Mouse (Mus musculus) lung, embryonic 14.5 days (tissue): Measurements from ENCODE around the gene Ptpn14. TPM values are rescaled to one million over a fixed set of nuclear protein-coding genes. Genes with fewer than 3 reads are reported as not detected.

ENCODE experiments used
- ATAC-seq: fragments of 200-750 bp; cut with Nextera tagmentation; 2 replicates; pipeline ENCODE4 v1.8.0; 2017; ENCODE audit warnings: mild to moderate bottlenecking, moderate TSS enrichment, moderate library complexity; ENCODE audit not compliant: insufficient read depth
- DNase-seq: peaks from one replicate; pipeline ENCODE4 v3.0.0-alpha.2; 2015
- H3K27ac ChIP-seq: fragments of 300-500 bp; sonication (generic); 2 replicates; pipeline ENCODE4 v1.5.1; 2014; ENCODE audit warnings: low read depth, mild to moderate bottlenecking, moderate library complexity
- H3K27me3 ChIP-seq: fragments of 300-500 bp; sonication (generic); 2 replicates; pipeline ENCODE4 v1.6.1; 2014; ENCODE audit warnings: low read length, control low read depth; ENCODE audit not compliant: insufficient read depth
- H3K36me3 ChIP-seq: fragments of 300-500 bp; sonication (generic); 2 replicates; pipeline ENCODE4 v1.6.1; 2014; ENCODE audit warnings: control low read depth; ENCODE audit not compliant: insufficient read depth
- H3K4me1 ChIP-seq: fragments of 300-500 bp; sonication (generic); 2 replicates; pipeline ENCODE4 v1.6.1; 2014; ENCODE audit warnings: antibody characterized with exemption, control low read depth; ENCODE audit not compliant: insufficient read depth
- H3K4me2 ChIP-seq: fragments of 300-500 bp; sonication (generic); 2 replicates; pipeline ENCODE4 v1.6.1; 2014; ENCODE audit warnings: mild to moderate bottlenecking
- H3K4me3 ChIP-seq: fragments of 300-500 bp; sonication (generic); 2 replicates; pipeline ENCODE4 v1.5.1; 2014; ENCODE audit warnings: low read depth, low read length
- H3K9ac ChIP-seq: fragments of 300-500 bp; sonication (generic); 2 replicates; pipeline ENCODE4 v1.6.1; 2014
- H3K9me3 ChIP-seq: fragments of 300-500 bp; sonication (generic); 2 replicates; pipeline ENCODE4 v1.6.1; 2016; ENCODE audit warnings: low read depth, low read length, control low read depth
- CTCF ChIP-seq: IDR thresholded peaks from 2 replicates; pipeline ENCODE4 v1.5.1; 2016; ENCODE audit warnings: antibody characterized with exemption, low read depth
- WGBS: fragments of 180-500 bp; shearing (Covaris S2); extraction: QIAGEN DNeasy Blood & Tissue Kit; methylation state at CpG from one replicate; pipeline ENCODE4 v1.1.7; 2014; 5-methylcytosine and 5-hydroxymethylcytosine counted together
- polyA plus RNA-seq: library from polyadenylated mRNA; unstranded; fragments of >200 nt; fragmentation: Nextera tagmentation; extraction: Ambion mirVana; gene quantifications from 2 replicates; pipeline ENCODE4 v1.2.1, GENCODE M21; 2014

Ptpn14 gene
- polyA plus RNA-seq, 1 experiment from 2014 or later, result 10.3 TPM

DNA sequence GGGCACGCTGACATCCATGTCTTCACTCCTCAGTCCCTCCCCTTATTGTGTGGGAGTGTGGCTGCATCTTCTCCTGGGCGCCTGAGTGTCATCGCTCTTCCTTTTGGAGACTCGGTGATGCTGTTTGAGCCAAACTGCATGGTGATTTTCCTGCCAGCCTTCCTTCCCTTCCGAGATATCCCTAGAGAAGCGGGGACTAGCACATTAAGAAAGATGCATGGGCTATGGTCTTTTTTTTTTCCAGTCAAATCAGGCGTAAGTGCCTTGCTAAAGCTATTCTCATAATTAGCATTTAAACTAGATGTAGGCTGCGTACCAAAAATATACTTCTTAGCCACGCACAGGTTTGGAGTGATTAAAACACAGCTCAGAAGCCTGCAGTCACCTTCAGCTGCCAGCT, 166.1 kb downstream of the Ptpn14 start:
- H3K4me1 ChIP-seq, result no peaks in the 10 kb centered on the region
- no peak for ATAC-seq
- no peaks in the 10 kb centered on the region for H3K27me3 ChIP-seq

DNA sequence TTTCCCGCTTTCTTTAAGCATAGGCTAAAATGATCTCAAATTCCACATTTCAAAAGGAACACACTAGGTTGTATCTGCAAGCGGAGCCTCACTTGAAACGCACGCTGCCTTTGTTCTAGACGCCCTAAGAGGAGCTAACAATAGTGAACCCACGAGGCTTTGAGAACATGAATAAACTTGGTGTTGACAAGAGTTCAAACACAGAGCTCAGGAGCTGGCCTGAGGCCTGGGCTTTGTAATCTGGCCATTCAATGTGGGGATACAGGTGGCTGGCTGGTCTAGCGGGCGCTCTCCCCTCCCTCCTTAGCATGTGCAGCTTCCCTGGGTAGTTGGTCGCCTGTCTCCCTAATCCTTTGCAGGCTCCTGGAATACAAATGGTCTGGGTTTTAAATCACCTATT, 169.8 kb downstream of the Ptpn14 start:
- WGBS, result 70% methylated on average over 9 of the region's 9 CpGs
- Histone ChIP-seq H3K4me2 (no peak overlapping the region), H3K36me3 (peaks cover 62% of the 10 kb centered on the region; the same call in 1 of the 2 replicates)

More for the DNA sequence above, 166.1 kb downstream of the Ptpn14 start:
- Histone ChIP-seq H3K4me2 (no peak overlapping the region), H3K9ac (no peak overlapping the region), H3K27ac (no peak overlapping the region), H3K4me3 (no peak overlapping the region), H3K36me3 (peaks cover 54% of the 10 kb centered on the region; the same call in 1 of the 2 replicates), H3K9me3 (no peaks in the 10 kb centered on the region)
- no peak for DNase-seq
- no peak for TF ChIP-seq CTCF
- 89% methylated on average over 9 of the region's 9 CpGs for WGBS

DNA sequence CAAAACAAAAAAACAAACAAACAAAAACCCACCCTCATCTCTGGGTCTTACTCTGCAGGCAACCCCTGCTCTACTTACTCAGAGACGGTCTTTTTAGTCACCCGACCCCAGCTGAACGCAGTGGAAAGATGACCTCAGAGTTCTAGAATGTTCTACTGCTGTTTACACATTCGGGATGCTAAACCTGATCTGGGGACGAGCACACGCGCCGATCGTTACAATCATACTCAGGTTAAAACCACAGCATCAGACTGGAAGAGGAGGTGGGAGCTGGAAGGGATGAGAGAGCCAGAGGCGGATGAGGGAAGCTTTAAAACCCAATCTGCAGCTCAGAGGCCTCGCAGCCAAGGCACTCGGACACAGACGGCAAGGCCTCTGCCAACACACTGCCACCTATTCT, 170.6 kb downstream of the Ptpn14 start:
- ATAC-seq, result no peak
- Histone ChIP-seq H3K27ac (no peak overlapping the region), H3K4me2 (no peak overlapping the region), H3K9ac (no peak overlapping the region), H3K4me1 (no peaks in the 10 kb centered on the region), H3K36me3 (peaks cover 56% of the 10 kb centered on the region; the same call in 1 of the 2 replicates), H3K27me3 (no peaks in the 10 kb centered on the region), H3K9me3 (no peaks in the 10 kb centered on the region), H3K4me3 (no peak overlapping the region)
- DNase-seq, result no peak
- no peak for TF ChIP-seq CTCF
- 62% methylated on average over 13 of the region's 13 CpGs for WGBS

More for the DNA sequence above, 169.8 kb downstream of the Ptpn14 start:
- Histone ChIP-seq H3K27ac (no peak overlapping the region), H3K4me1 (no peaks in the 10 kb centered on the region), H3K27me3 (no peaks in the 10 kb centered on the region), H3K9ac (no peak overlapping the region), H3K9me3 (no peaks in the 10 kb centered on the region), H3K4me3 (no peak overlapping the region)
- no peak for DNase-seq
- ATAC-seq, result no peak
- TF ChIP-seq CTCF, result no peak

DNA sequence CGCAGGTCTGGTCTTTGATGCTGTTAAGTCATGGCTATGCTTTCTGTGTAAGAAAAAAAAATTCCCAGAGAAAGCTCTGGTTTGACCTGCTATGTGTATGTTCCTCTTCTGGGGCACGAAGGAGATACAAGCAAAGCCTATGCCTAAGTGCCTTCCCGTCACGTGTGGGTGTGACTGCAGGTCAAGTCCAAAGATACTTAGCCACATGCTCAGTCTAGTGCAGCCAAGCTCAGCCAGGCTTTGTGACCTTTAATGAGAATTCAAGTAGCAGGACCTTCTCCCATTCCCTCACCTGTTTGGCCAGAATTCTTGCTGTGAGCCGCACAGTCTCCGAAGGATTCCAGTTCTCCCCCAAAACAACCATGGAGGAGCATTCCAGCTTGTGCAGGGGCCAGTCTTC, 171.5 kb downstream of the Ptpn14 start:
- DNase-seq (no peak), ATAC-seq (no peak)
- H3K4me1 ChIP-seq, result no peaks in the 10 kb centered on the region
- no peaks in the 10 kb centered on the region for H3K9me3 ChIP-seq
- H3K27me3 ChIP-seq, result no peaks in the 10 kb centered on the region
- H3K9ac ChIP-seq, result no peak overlapping the region
- H3K27ac ChIP-seq, result no peak overlapping the region
- 80% methylated on average over 6 of the region's 6 CpGs for WGBS
- peaks cover 48% of the 10 kb centered on the region; the same call in 1 of the 2 replicates for H3K36me3 ChIP-seq
- H3K4me3 ChIP-seq, result no peak overlapping the region
- no peak overlapping the region for H3K4me2 ChIP-seq
- no peak for TF ChIP-seq CTCF

DNA sequence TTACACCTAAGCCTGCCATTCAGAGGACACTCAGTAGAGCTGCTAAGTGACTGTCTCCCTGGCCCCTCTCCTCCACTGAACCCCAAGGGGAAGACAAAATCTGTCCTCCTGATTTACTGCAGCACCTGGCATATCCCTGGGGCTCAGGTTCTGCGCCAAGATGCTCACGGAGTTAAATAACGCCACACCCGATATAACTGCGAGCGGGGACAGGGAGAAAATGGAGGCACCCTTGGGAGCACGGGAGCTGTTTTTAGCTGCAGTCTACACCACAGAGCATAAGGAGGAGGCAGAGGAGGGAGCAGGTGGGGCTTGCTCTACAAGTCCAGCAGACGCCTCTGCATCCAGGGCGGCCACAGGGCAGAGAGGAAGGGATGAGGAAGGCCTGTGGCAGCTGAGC, 174.3 kb downstream of the Ptpn14 start:
- no peak for ATAC-seq
- H3K27me3 ChIP-seq, result no peaks in the 10 kb centered on the region
- H3K4me2 ChIP-seq, result no peak overlapping the region
- H3K9me3 ChIP-seq, result no peaks in the 10 kb centered on the region
- no peak overlapping the region for H3K9ac ChIP-seq
- peaks cover 23% of the 10 kb centered on the region; the same call in 1 of the 2 replicates for H3K36me3 ChIP-seq
- TF ChIP-seq CTCF, result no peak
- no peak for DNase-seq
- no peak overlapping the region for H3K4me3 ChIP-seq
- 91% methylated on average over 9 of the region's 9 CpGs for WGBS
- H3K4me1 ChIP-seq, result no peaks in the 10 kb centered on the region
- no peak overlapping the region for H3K27ac ChIP-seq

DNA sequence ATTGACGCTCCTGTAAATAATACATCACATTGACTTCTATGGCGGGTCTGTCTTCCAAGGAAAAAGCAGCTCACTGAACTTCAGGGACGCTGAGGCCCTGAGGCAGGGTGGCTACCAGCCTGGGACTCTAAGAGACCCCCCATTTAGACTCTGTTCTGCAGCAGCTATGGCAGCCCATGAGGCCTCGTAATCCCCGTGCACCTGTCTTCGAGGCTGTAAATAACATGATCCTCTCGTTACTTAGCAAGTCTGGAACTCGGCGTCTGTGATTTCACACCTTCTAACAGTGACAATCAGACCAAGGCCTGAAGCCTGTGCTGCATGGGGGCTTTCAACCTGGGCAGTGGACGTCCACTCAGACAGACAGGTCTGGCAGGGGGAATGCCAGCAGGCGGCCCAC, 175.1 kb downstream of the Ptpn14 start:
- H3K27ac ChIP-seq, result no peak overlapping the region
- H3K4me1 ChIP-seq, result no peaks in the 10 kb centered on the region
- DNase-seq (no peak), ATAC-seq (no peak)
- no peak overlapping the region for H3K4me2 ChIP-seq
- no peak for TF ChIP-seq CTCF
- peaks cover 24% of the 10 kb centered on the region for H3K36me3 ChIP-seq
- H3K4me3 ChIP-seq, result no peak overlapping the region
- WGBS, result 76% methylated on average over 11 of the region's 11 CpGs
- no peaks in the 10 kb centered on the region for H3K27me3 ChIP-seq
- no peaks in the 10 kb centered on the region for H3K9me3 ChIP-seq
- H3K9ac ChIP-seq, result no peak overlapping the region

DNA sequence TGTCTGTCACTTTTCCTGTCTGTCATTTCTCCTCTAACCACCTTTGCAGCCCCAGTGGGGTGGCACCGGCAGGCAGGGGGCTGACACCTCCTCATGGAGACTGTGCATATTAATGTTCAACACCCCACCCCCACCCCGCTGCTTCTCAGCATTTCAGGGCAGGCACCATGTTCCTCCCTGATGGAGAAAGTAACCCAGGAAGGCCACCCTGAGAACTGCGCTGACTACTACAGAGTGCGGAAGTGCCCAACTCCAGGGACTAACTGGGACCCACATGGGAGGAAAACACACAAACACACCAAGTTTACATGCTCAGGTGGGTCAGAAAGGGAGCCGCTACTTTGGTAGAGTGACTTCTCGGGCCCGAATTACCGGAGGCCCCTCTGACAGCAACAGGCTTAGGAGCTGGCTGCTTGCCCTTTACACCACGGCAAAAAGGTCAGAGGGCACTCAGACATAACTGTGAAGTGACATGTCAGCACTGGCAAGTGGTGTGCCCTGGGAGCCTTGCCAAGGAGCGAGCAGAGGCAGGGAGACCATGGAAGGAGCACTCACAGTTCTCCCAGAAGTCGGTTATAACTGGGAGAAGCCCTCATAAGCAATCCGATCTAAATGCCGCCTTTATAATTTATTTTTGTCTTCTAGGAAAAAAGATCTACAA, 182.7 kb downstream of the Ptpn14 start:
- no peak overlapping the region; the same call in 1 of the 2 replicates for H3K9ac ChIP-seq
- H3K27ac ChIP-seq, result peak overlapping the region; percentile 51
- peak overlapping the region; percentile 50 for H3K4me2 ChIP-seq
- ATAC-seq (peak; percentile 79), DNase-seq (peak; percentile 95)
- H3K36me3 ChIP-seq, result peaks cover 24% of the 10 kb centered on the region
- H3K27me3 ChIP-seq, result no peaks in the 10 kb centered on the region
- 30% methylated on average over 13 of the region's 13 CpGs for WGBS
- no peak for TF ChIP-seq CTCF
- peaks cover 27% of the 10 kb centered on the region for H3K4me1 ChIP-seq
- H3K4me3 ChIP-seq, result no peak overlapping the region
- H3K9me3 ChIP-seq, result no peaks in the 10 kb centered on the region
